Mouse (Mus musculus) layer of hippocampus, postnatal 25 days (tissue): ENCODE measurements around the gene Fbxo27. TPM values are rescaled to one million over a fixed set of nuclear protein-coding genes. Genes with fewer than 3 reads are reported as not detected.
"Not testable (repeated sequence)": the region's sequence is repeated elsewhere in the genome, so short reads cannot be mapped to it uniquely, and the experiment has no call there.

ENCODE experiments used
- DNase-seq, 2 experiments: peaks; one replicate each; pipeline ENCODE4 v3.0.0; 2022; ENCODE audit warnings: mixed read lengths in 2 of 2, low spot score in 1 of 2; ENCODE audit errors: extremely low spot score in 1 of 2
- total RNA-seq, 2 experiments: library from RNA; stranded (reverse); gene quantifications; 2 replicates each; pipeline ENCODE4 v1.2.3; 2021

Fbxo27 gene
- total RNA-seq, 2 experiments from 2014 or later = 17.9 to 21.6 TPM

DNA sequence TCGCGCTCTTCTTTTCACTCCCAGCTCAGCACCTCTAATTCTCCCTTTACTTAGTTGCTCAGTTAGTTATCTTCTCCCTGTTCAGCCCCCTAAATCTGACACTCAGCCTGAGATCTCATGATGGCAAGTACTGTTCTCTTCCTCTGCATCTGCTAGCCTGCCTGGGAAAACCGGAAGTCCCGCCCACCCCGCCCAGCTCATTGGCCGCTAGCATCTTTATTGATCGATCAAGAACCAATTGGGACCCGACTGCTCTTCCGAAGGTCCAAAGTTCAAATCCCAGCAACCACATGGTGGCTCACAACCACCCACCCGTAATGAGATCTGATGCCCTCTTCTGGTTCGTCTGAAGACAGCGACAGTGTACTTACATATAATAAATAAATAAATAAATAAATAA, 8.7 kb downstream of the Fbxo27 start:
- DNase-seq = not testable (repeated sequence)

DNA sequence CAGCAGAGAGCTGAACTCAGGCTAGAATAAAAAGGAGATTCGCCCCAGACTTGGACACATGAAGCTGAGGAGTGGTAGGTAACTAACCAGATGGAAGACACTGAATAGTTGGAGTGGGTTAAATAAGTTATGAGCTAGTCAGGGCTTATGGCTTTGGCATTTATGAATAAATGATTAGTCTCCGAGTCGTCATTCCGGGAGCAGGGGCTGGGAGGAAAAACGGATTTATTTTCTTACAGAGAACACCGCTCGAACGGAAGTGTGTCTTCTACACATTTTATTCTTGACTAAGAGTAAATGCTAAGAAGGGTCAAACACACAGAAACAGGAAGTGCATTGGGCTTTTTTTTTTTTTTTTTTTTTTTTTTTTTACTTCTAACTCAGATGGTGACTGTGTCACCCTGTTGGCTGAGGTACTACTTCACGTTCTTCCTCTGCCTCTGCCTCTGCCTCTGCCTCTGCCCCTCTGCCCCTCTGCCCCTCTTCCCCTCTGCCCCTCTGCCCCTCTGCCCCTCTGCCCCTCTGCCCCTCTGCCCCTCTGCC, 10.0 kb downstream of the Fbxo27 start:
- DNase-seq = no peak

DNA sequence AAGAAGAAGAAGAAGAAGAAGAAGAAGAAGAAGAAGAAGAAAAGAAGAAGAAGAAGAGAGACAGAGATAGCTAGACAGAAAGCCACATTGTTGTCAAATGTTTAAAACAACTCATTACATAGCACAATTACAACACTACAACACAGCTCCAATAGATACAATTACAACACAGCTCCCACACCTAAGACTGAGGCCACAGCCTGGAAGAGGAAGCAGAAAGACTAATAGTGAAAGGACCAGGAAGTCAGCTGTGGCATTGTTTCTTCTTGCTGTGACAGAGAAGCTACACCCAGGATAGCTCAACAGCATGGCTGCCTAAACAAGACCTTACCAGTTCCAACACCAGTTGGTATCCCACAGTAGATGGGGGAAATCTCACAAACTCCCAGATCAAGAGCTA, 16.8 kb downstream of the Fbxo27 start:
- DNase-seq = no peak

DNA sequence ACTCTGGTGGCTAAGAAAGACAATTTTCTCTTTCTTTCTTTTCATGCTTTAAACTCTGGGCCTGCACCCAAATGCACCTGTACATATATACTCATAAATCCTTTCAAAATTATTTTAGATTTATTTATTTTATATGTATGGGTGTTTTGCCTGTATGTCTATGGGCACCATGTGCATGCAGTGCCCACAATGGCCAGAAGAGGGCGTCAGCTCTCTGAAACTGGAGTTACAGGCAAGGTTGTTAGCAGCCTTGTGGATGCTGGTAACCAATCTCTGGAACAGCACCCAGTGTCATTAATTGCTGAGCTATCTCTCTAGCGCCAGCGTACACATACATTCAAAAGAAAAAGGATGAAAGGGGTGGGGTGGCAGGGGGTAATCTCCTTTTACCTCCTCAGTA, 18.3 kb downstream of the Fbxo27 start:
- DNase-seq = no peak

DNA sequence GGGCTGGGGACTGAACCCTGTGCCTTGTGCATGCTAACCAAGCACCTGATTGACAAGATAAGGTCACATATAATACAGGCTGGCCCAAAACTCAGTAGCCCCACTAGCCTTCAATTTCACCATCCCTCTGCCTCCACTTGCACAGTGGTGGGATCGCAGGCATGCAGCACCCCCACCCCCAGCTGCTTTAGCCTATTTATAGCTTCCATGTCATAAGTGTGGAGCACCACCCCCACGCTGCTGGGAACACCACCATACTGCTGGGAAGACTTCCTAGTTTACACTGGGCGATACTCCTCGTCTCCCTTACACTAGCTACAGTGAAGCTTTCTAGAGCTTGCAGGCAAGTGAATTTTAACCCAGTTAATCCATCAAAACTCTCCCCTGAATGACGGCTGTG, 22.0 kb downstream of the Fbxo27 start:
- no peak for DNase-seq

DNA sequence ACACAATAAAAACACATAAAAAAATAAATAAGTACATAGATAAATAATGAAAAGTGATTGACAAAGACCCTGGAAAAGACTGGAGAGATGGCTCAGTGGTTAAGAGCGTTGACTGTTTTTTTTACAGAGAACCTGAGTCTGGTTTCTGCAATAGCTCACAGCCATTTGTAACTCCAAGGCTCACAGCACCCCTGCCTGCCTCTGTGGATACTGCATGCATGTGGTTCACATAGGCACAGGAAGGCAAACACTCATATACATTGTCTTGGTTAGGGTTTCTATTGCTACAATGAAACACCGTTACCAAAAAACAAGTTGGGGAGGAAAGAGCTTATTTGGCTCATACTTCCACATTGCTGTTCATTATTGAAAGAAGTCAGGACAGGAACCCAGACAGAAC, 22.9 kb downstream of the Fbxo27 start:
- no peak for DNase-seq

DNA sequence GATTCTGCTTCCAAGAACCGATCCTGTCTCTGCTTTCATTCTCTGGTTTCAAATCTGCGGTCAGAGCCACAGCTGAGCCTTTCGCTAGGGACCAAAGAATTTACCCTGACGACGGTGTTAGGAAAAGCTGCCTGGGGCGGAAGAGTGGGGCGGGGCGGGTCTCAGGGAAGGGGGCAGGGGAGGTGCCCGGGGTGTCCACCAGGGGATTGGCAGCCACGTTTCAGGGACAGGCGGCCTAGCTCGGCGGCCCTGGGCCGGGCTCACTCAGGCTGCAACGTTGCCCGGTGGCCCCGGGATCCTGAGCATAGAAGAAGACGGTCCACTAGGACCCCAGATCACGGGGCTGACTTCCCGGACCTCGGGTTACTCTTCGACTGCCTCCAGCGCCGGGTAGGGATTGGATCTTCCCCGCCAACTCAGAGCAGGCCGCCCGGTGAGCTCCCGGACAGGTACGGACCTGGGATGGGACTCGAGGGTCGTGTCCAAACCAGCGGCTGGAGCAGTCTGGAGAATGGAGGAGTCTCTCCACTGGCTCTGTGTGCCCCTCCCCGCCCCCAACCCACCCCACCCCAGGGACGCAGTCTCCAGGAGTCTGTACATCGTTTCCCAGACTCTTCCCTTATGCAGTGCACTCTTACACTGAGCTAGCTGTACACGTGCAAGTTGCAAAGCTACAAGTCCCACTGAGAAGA, 24.1 kb downstream of the Fbxo27 start, which contains the start of gene Fbxo17:
Gene Fbxo17, plus strand, starts transcription at position 215 of the 692 bp plus-strand sequence.
- peak in 1 of 2 experiments; percentile 23 for DNase-seq

DNA sequence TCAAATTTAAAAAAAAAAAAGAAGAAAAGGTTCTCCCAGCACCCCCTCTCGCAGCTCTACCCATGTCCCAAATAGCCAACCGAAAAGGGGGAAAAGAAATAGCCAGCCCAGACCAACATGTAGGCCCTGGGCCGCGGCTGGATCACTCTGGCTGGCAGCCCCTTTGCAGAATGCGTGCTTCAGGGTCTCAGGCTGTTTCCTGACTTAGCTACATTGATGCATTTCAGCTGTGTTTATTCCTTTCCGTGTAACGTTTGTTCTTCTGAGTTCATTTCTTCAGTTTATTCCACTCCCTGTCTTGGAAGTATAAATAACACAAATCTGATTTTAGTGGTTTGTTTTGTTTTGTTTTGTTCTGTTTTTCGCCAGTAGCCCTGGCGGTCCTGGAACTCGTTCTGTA, 25.1 kb downstream of the Fbxo27 start:
- DNase-seq = no peak

DNA sequence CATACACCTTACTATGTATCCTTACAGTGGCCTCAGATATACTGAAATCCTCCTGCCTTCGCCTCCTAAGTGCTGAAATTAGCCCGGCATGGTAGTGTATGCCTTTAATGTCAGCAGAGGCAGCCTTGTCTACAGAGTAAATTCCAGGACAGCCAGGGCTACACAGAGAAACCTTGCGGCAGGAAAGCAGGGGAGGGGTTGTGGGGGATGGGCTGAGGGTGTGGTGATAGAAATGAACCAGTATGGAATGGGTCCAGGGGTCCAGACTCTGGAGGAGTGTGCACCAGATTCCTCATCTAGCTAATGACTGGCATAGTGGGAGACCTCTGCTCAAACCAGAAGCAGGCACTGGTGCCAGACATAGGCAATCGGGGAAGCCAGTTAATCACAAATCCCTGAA, 26.5 kb downstream of the Fbxo27 start:
- DNase-seq = no peak

DNA sequence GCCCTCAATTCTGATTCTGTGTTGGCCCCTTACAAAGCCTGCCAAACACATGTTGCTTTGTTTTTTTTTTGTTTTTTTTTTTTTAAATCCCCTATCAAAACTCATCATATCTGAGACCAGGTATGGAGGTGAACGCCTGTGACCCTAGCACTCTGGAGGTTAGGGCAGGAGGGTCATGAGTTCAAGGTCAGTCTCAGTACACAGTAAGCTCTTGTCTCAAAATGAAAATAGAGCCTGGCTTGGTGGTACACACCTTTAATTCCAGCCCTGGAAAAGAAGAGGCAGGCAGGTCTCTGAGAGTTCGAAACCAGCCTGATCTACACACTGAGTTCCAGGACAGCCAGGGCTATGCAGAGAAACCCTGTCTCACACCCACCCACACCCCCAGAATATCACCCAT, 27.0 kb downstream of the Fbxo27 start:
- DNase-seq = no peak

DNA sequence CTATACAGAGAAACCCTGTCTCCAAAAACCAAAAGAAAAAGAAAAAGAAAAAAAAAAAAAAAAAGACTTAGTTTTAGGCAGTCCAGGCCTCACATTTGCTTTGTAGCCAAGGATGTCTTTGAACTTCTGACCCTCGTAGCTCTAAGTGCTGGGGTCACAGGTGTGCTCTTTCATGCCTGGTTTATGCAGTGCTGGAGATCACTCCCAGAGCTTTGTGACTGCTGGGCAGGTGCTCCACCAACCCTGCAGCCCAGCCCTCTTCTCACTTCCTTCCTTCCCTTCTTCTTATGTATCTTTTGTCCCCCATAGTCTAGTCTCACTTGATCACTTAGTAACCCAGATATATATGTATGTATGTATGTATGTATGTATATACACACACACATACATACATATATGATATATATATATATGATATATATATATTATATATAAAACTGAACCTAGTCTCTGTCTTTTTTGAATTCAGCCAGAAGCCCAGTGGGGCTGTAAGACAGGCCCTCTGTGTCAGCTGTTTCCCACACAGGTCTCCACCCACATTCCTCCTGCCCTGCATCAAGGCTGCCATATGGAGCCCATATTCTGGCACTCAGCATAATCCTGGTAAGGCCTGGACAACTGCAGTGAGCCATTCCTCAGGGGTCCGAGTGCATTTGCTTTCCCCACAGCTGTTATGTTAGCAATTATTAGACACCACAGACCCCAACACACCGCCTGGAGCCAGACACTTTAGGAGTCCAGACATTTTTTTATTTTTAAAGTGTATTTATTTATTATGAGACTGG, 28.3 kb downstream of the Fbxo27 start:
- DNase-seq = no peak

DNA sequence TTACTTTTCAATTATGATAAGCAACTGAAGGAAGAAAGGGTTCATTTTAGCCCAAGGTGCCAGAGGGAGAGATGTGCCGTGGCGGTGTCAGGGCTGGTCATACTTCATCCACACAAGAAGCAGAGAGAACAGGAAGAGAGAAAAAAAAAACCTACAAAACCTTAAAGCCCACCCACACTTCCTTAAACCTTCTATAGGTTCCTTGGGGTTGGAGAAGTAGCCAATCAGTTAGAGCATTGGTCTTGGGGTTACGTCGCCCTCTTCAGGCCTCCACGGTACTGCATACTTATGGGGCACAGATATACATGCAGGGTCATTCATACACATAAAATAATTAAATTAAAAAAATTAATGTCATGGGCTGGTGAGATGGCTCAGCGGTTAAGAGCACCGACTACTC, 29.4 kb downstream of the Fbxo27 start:
- DNase-seq = no peak

DNA sequence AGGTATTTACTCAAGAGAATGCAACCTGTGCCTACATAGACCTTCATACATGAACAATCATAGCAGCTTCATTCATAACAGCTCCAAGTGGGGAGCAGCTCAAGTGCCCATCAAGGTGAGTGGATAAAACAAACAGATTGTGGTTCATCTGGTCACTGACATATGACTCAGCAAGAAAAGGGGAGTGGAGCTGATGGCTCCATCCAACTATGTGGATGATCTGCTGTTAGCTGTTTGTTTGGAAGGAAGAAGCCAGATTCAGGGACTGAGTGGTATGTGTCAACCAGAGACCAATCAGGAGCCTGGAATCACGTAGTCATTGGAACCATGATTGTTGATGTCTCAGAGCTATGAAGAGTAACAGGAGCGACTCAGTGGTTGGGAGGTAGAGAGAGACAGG, 32.0 kb downstream of the Fbxo27 start:
- no peak for DNase-seq

DNA sequence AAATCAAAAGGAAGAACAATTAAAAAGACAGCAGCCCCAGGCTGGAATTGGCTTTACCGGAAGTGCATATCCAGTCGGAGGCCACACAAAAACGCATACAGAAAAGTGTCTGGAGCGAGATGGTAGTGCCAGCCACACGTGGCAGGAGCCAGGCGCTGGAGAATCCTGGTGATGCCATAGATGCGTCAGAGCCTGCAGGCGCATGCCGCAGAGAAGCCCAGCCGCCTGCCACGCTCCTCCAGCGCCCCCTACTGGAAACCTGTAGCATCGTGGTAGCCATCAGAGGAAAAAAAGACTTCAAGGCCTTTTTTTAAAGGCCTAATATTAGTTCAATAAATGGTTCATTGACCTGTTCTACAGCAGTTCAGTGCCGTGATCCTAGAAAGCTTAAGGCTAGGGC, 34.0 kb downstream of the Fbxo27 start:
- peak; percentile 76 to 90 for DNase-seq

DNA sequence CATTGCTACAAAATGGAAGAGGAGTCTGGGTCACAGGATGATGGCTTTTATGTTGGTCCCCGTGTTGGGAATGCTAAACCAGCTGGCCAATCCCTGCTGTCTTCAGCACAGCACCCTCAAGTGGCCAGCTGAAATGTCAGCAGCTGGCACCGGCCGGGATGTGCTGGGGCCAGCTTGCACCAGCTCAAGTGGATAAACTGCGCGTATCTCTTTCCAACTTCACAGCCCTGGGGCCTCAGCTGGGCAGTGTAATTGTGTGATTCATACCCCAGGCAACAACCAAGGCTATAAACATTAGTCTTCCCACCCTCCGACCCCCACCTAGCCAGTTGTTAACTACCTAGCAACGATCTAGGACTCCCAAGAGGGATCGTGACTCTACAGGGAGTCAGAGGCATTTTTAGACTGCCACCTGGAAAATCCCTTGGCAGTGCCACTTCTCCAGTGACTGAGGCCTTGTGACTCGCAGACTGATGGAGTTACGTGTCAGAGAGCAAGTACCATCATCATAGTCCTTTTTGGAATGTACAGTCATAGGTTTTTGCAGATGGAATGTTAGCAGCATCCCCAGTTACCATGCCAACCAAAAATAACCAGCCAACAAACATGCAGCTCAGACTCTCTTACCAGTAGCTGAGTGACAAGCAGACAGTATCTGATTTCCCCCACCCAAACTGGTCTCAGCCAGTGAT, 35.1 kb downstream of the Fbxo27 start:
- DNase-seq = peak; percentile 28 to 40

DNA sequence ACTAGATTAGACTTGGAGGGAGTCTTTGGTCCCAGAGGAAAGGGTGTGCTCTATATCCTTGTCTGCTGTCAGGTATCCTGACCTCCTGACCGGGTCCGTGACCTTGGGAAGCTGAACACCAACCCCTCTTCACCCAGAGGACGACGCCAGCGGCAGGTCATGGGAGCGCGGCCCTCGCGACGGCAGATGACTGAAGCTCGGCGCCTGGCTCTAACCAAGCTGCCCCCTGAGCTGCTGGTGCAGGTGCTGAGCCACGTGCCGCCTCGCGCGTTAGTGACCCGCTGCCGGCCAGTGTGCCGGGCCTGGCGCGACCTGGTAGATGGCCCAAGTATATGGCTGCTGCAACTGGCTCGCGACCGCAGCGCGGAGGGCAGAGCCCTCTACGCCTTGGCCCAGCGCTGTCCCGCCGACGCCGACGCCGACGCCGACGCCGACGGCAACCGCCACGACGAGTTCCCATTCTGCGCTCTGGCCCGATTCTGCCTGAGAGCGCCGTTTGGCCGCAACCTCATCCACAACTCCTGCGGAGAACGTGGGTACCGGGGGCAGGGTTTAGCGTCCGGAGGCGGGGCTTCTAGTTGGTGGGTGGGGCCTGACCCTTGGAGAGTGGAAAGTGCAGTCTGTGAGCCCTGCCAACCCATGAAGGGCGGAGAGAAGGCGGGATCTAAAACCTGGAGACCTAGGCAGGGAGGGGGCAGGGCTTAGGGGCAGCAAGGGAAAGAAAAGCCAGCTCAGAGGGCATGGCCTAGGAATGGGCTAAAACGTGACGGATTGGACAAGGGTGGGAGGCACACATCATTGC, 39.9 kb downstream of the Fbxo27 start:
- no peak for DNase-seq

DNA sequence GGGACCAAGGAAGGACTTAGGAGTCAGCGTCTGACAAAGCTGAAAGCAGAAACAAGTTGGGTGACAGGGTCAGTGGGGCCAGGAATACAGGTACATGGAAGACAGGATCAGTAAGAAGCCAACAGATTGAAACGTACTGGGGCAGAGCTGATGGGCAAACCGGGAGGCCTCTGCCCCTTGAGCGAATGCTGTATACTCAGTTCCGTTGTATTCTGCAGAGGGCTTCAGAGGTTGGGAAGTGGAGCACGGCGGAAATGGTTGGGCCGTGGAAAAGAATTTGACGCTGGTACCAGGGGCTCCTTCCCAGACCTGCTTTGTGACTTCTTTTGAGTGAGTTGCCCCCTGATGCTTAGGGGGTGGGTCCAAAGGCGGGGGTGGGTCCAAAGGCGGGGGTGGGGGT, 40.6 kb downstream of the Fbxo27 start:
- no peak for DNase-seq

DNA sequence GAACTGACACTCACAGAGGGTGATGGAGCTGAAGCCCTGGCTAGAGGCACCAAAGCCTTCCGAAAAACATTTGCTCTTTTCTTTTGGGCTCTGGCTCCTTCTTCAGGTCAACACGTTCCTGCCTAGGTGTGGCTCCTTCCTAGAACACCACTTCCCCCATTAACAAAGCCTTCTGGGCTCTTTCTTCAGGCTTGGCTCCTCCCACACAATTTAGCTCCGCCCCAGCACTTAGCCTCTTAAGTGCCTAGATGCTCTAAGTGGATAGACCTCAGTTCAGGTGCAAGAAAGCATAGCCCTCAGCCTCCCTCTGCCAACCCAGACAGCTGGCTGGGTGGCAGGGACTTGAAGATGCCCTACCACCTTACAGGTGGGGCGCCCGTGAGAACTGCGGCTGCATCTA, 43.1 kb downstream of the Fbxo27 start:
- DNase-seq = no peak

DNA sequence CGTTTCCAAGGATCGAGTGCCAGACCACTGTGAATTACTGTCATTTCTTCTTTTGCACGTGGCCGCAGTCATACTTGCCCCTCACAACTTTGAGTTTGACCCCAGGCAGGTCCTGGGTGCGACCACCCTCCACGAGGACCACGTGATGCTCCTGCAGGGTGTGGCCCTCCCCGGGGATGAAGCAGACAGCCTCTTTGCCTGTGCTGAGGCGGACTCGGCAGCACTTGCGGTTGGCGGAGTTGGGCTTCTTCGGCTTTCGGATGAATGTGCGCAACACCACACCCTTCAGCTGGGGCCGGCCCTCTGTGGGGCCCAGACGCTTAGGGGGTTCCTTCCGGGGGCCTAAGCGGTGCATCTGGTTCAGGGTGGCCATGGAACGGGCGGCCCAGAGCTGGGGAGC, 47.2 kb downstream of the Fbxo27 start:
- DNase-seq = no peak

DNA sequence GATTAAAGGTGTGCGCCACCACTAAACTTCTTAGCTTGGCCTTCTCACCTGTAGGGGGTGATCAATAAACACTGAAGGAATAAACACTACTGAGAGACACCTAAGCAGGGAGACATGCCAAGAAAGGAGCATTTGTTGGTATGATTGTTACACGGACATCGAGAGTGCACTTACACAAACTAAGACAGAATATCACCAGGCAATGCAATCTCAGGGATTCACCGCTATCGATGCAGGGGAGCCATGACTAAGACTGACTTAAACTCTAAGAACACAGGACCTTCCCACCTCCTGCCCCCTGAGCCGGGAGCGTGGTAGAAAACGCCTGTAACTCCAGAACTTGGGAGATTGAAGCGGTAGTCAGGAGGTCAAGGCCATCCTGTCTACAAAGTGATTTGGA, 48.3 kb downstream of the Fbxo27 start:
- DNase-seq = no peak

DNA sequence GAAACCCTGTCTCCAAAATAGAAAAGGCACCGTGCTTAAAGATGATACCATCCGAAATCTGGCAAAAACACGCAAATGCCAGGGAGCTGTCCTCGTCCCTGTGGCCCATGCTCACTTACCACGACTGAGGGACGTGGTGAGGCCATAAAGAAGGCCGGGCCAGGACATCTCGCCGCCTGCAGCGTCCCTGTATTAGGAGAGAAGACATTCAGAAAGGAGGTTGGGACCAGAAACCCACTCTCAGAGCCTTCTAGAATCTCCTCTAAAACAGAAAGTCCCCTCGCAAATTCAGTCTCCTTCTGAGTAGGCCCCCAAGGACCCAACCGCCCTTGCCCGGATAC, 48.7 kb downstream of the Fbxo27 start:
- no peak for DNase-seq
